Mouse (Mus musculus): Measurements from ENCODE around the gene Il1f9. TPM values are rescaled to one million over a fixed set of nuclear protein-coding genes. Genes with fewer than 3 reads are reported as not detected.
"Not testable (repeated sequence)": the region's sequence is repeated elsewhere in the genome, so short reads cannot be mapped to it uniquely, and the experiment has no call there.

The Il1f9 gene
- total RNA-seq (2017): 5.3 and 9.4 TPM in 2 replicates

DNA sequence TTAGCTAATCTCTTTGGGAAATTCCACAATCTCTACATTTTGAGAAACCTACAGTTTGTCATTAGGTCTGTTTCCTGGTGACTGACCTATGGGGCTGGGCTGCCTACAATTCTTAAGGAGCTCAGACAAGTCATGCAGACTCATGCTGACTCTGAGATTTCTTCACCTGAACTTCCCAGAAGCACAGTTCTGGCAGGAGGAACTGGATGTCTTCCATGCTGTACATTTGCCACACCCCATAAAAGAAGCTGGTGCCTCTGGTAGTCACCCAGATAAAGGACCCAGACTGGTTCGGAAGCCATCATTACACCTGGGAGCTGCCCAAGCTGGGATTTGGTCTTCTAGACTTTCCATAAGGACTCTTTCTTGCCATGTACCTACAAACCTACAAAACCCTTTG is at the start of gene Il1f9:
Gene Il1f9 (plus strand): TSS at position 301 of the 400 bp plus-strand sequence.
- ATAC-seq (replicated peaks in 1 of 2; ENCODE audit: insufficient read depth in 1 of 2, low FRiP score in 2 of 2, low TSS enrichment in 1 of 2, low read depth in 1 of 2, poor library complexity in 2 of 2, severe bottlenecking in 2 of 2): peak in 1 of 2 experiments; percentile 15; a peak in 1 of 4 replicates

DNA sequence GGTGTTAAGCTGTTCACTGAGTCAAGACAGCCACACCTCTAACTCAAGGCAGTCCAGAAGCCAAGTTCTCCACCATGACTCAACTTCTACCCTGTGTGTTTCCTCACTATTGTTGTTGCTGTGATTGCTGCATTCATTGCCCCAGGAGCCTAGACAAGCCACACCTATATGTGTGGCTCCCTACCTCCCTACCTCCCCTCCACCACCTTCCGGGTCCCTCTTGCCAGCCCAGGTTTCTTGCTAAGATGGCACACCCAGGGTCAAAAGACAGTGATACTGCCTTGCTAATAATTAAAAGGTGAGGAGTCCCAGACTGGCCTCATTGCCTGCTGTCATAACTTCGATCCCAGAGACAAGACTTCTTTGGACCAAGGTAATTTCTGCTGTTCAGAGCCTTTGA is 33.4 kb upstream of the Il1f9 start, which contains the start of gene Il1f8:
Gene Il1f8 (plus strand): TSS at position 301 of the 400 bp plus-strand sequence.
- ATAC-seq (replicated peaks in 1 of 2; ENCODE audit: insufficient read depth in 1 of 2, low FRiP score in 2 of 2, low TSS enrichment in 1 of 2, low read depth in 1 of 2, poor library complexity in 2 of 2, severe bottlenecking in 2 of 2): no peak

DNA sequence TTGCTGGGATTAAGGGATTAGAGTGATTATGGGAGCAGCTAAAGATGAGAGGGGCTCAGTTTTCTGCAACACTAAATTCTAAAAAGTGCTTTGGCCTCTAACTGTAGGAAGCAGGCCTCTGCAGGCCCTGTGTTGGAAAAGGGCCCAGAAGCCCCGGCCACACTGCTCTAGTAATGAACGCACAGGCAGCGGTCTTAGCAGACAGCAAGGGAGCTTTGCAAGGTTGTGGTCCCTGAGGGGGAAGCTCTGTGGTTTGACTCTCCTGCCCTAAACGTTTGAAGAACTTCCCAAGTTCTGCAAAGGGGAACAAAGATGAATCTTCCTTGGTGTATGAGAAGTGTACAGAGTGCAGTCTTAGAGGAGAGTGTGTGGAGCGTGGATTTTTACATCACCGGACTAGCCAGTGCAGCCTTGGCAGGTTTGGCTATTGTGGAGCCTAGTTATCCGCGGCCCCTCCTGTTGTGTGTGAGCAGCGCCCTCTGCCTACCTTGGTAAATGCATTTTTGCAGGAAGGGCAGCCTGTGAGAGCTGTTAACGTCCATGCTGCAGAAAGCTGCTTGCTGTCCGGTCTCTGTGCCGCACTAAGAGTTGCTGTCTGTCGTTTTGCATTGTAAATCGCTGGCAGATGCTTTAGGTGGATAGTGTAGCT is 4.5 kb upstream of the Il1f9 start:
- ATAC-seq (replicated peaks in 1 of 2; ENCODE audit: insufficient read depth in 1 of 2, low FRiP score in 2 of 2, low TSS enrichment in 1 of 2, low read depth in 1 of 2, poor library complexity in 2 of 2, severe bottlenecking in 2 of 2): peak; percentile 95 to 96

DNA sequence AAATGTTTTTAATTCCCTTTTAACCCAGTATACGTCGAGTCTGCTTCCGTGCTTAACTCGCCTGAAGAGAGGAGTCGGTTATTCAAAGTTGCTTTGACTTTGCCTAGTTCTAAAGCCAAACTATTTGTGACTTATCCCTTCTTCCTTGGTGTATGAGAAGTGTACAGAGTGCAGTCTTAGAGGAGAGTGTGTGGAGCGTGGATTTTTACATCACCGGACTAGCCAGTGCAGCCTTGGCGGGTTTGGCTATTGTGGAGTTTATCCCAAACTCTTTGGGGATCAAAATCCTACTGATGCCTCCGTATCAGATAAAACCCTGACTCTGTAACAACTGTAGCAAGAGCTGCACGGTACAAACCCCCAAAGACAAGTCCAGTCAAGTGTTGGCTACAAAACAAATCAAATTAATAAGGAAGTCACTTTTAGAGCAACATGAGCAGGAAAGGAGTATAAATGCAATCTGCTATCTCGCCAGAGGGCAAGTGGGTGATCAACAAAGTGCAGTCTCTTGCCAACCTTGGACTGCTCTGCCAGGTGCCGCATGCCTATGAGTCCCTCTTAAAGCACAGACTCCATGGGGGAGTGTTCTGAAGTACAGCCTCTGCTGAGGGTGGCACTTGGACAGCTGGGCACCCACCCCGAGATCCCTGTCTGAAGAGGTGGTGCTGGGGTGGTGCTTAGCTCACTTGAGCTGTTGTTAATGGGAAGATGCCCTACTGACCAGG is 3.7 kb upstream of the Il1f9 start:
- peak in 1 of 2 experiments; percentile 52; a peak in 1 of 4 replicates for ATAC-seq (replicated peaks in 1 of 2; ENCODE audit: insufficient read depth in 1 of 2, low FRiP score in 2 of 2, low TSS enrichment in 1 of 2, low read depth in 1 of 2, poor library complexity in 2 of 2, severe bottlenecking in 2 of 2)

DNA sequence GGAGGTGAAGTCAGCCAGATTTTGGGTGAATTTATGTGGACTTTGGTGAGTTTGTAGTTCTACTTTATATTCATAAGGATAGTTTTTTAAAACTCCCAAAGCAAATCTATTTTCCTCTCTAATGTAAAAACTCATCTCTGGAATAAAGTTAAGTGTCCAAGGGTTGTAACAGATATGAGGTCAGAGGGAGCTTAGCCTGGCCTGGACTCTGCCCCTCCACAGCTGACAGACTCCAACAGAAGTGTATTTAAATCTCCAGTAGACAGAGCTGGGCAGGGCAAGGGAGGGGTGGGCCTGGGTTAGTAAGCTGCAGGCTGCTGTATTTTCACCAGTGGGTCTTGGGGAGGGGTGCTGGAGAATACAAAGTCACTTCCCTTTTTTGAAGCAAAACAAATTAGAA is 2.2 kb upstream of the Il1f9 start:
- ATAC-seq (replicated peaks in 1 of 2; ENCODE audit: insufficient read depth in 1 of 2, low FRiP score in 2 of 2, low TSS enrichment in 1 of 2, low read depth in 1 of 2, poor library complexity in 2 of 2, severe bottlenecking in 2 of 2): not testable (repeated sequence)

DNA sequence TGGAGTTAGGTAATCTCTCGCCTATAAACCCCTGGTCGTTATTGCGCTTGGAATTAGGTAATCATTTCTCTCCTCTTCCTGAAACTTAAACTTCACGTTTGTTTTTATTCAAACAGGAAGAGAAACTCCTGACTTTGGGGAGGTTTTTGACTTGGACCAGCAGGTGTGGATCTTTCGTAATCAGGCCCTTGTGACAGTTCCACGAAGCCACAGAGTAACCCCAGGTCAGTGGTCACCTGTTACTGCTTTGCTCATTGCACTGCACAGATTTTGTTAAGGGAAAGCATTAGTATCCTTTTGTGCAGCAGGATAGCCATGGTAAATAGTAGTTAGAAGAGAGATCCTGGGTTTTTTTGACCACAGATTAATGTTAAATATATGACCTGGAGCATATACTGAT is 1.3 kb downstream of the Il1f9 start:
- peak in 1 of 2 experiments; percentile 23; a peak in 1 of 4 replicates for ATAC-seq (replicated peaks in 1 of 2; ENCODE audit: insufficient read depth in 1 of 2, low FRiP score in 2 of 2, low TSS enrichment in 1 of 2, low read depth in 1 of 2, poor library complexity in 2 of 2, severe bottlenecking in 2 of 2)

DNA sequence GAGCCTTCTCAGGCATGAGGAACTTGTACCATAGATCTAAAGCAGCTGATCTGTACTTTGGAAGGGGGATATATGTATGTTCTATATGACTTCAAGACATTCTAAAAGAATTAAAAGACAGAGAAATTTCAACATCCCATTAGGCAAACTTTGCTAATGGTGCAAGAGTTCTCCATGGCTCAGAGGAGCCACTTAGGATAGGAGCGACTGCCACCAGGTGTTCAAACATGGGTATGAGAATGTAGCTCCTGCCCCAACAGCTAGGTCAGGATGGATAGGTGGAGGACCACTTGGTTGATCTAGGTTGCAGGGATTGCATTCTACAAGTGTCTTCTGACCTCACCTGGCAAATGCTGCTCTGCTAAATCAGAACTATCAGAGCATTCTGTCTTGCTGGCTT is 1.9 kb downstream of the Il1f9 start:
- ATAC-seq (replicated peaks in 1 of 2; ENCODE audit: insufficient read depth in 1 of 2, low FRiP score in 2 of 2, low TSS enrichment in 1 of 2, low read depth in 1 of 2, poor library complexity in 2 of 2, severe bottlenecking in 2 of 2): peak; percentile 49 to 59; a peak in 3 of 4 replicates

DNA sequence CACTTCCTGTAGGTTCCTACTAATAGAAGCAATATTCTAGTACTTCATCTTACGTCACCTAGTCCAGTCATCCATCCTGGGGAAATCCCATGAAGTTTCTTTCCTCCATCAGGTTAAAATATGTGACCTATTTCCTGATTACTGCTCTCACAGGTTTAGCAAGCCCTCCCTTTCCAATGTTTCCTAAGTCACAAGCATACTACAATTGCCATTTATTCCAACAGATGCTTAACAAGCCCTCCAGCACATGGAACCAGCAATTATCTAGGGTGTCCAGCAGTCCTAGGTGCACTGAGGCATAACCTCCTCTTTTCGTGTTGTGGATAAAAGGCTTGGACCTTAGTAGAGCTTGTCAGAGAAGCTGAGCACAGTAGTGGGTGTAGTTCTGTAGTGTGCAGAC is 28.8 kb downstream of the Il1f9 start, which contains the start of gene Il1f6:
Gene Il1f6 (plus strand): TSS at position 301 of the 400 bp plus-strand sequence.
- no peak for ATAC-seq (replicated peaks in 1 of 2; ENCODE audit: insufficient read depth in 1 of 2, low FRiP score in 2 of 2, low TSS enrichment in 1 of 2, low read depth in 1 of 2, poor library complexity in 2 of 2, severe bottlenecking in 2 of 2)

DNA sequence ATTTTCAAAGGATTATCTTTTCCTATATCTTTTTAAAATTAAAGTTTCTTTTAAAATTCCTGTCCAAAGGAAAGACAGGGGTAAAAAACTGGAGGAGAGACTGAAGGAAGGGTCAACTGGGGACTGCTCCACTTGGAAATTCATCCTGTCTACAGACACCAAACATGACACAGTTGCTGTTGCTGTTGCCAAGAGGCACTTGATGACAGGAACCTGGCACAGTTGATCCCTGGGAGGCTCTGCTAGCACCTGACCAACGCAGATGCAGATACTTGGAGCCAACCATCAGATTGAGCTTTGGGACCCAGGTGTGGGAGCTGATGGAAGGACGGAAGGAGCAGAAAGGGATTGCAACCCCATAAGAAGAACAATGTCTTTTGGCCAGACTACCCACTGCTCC is 40.9 kb downstream of the Il1f9 start:
- ATAC-seq (replicated peaks in 1 of 2; ENCODE audit: insufficient read depth in 1 of 2, low FRiP score in 2 of 2, low TSS enrichment in 1 of 2, low read depth in 1 of 2, poor library complexity in 2 of 2, severe bottlenecking in 2 of 2): no peak

Other genes with a start within 250 kb of the Il1f9 start
- gene Hnmt, start 137.1 kb upstream of the Il1f9 start, total RNA-seq (2017): 34.8 and 40.6 TPM in 2 replicates
- not detected in 2 replicates for gene Tbpl2, start 89.9 kb upstream of the Il1f9 start, total RNA-seq (2017)
- gene Il1f8, start 33.3 kb upstream of the Il1f9 start, total RNA-seq (2017): not detected in 2 replicates
- gene Il1f6, start 28.9 kb downstream of the Il1f9 start, total RNA-seq (2017): not detected in 2 replicates
- not detected in 2 replicates for gene Il1f5, start 90.5 kb downstream of the Il1f9 start, total RNA-seq (2017)
- not detected in 2 replicates for gene Il1f10, start 104.7 kb downstream of the Il1f9 start, total RNA-seq (2017)
- gene Il1rn, start 150.4 kb downstream of the Il1f9 start, total RNA-seq (2017): 1.5 and 6.9 TPM in 2 replicates
- 90.2 and 92.4 TPM in 2 replicates for gene Psd4, start 181.1 kb downstream of the Il1f9 start, total RNA-seq (2017)

Measured in hematopoietic stem cell, adult 5-6 weeks (primary cell).